Mouse (Mus musculus) kidney, postnatal 0 days (tissue): Measurements from ENCODE around the gene Stim2. TPM values are rescaled to one million over a fixed set of nuclear protein-coding genes. Genes with fewer than 3 reads are reported as not detected.

ENCODE experiments used
- ATAC-seq: fragments of 200-750 bp; cut with Nextera tagmentation; replicated peaks from 2 replicates; pipeline ENCODE4 v1.8.0; 2017; ENCODE audit warnings: low read depth, moderate number of reproducible peaks, moderate TSS enrichment, moderate library complexity; ENCODE audit not compliant: low FRiP score
- DNase-seq: peaks from one replicate; pipeline ENCODE4 v3.0.0-alpha.2; 2016; ENCODE audit warnings: low spot score
- H3K27ac ChIP-seq: fragments of 300-500 bp; sonication (generic); 2 replicates; pipeline ENCODE4 v1.5.1; 2014; ENCODE audit warnings: mild to moderate bottlenecking
- H3K27me3 ChIP-seq: fragments of 300-500 bp; sonication (generic); 2 replicates; pipeline ENCODE4 v1.6.1; 2014; ENCODE audit warnings: low read length, mixed read lengths; ENCODE audit not compliant: insufficient read depth
- H3K36me3 ChIP-seq: fragments of 300-500 bp; sonication (generic); 2 replicates; pipeline ENCODE4 v1.6.1; 2014; ENCODE audit warnings: low read length, mixed read lengths; ENCODE audit not compliant: insufficient read depth
- H3K4me1 ChIP-seq: fragments of 300-500 bp; sonication (generic); replicated peaks from 2 replicates; pipeline ENCODE4 v1.6.1; 2014; ENCODE audit warnings: antibody characterized with exemption, low read length, mixed read lengths; ENCODE audit not compliant: insufficient read depth
- H3K4me2 ChIP-seq: fragments of 300-500 bp; sonication (generic); 2 replicates; pipeline ENCODE4 v1.6.1; 2014; ENCODE audit warnings: mild to moderate bottlenecking, low read length, moderate library complexity, mixed read lengths
- H3K4me3 ChIP-seq: fragments of 300-500 bp; sonication (generic); replicated peaks from 2 replicates; pipeline ENCODE4 v1.5.1; 2014; ENCODE audit warnings: low read depth, low read length
- H3K9ac ChIP-seq: fragments of 300-500 bp; sonication (generic); 2 replicates; pipeline ENCODE4 v1.6.1; 2014; ENCODE audit warnings: low read depth, low read length
- H3K9me3 ChIP-seq: fragments of 300-500 bp; sonication (generic); replicated peaks from 2 replicates; pipeline ENCODE4 v1.6.1; 2016; ENCODE audit warnings: low read length, inconsistent platforms, mixed read lengths
- CTCF ChIP-seq: IDR thresholded peaks from 2 replicates; pipeline ENCODE4 v1.5.1; 2016; ENCODE audit warnings: antibody characterized with exemption, low read depth, mild to moderate bottlenecking, moderate library complexity
- WGBS: fragments of 180-500 bp; shearing (Covaris S2); extraction: QIAGEN DNeasy Blood & Tissue Kit; methylation state at CpG from one replicate; pipeline ENCODE4 v1.1.7; 2014; 5-methylcytosine and 5-hydroxymethylcytosine counted together
- polyA plus RNA-seq: library from polyadenylated mRNA; unstranded; fragments of >200 nt; fragmentation: Nextera tagmentation; extraction: Ambion mirVana; gene quantifications from 2 replicates; pipeline ENCODE4 v1.2.1, GENCODE M21; 2015

The Stim2 gene
- polyA plus RNA-seq, 1 experiment from 2014 or later = 21.4 TPM

- no peak overlapping the region for H3K9ac ChIP-seq
- TF ChIP-seq CTCF = no peak
- 0 out of 2 replicates have a peak, but pooled peaks cover 3% of the 10 kb centered on the region for H3K36me3 ChIP-seq
- no peak overlapping the region for H3K4me3 ChIP-seq
- no peak overlapping the region for H3K27ac ChIP-seq
- no peaks in the 10 kb centered on the region for H3K4me1 ChIP-seq
- H3K4me2 ChIP-seq = no peak overlapping the region
- 85% methylated on average over 6 of the region's 6 CpGs for WGBS
- H3K9me3 ChIP-seq = no peaks in the 10 kb centered on the region
- ATAC-seq = no peak
- no peak for DNase-seq
- H3K27me3 ChIP-seq = no peaks in the 10 kb centered on the region
These were observed 58.0 kb downstream of the Stim2 start for GRCm38 (mm10) chr5:54056266-54056665.

- DNase-seq = no peak
- TF ChIP-seq CTCF = no peak
- no peaks in the 10 kb centered on the region for H3K4me1 ChIP-seq
- no peak overlapping the region for H3K9ac ChIP-seq
- no peak overlapping the region for H3K4me3 ChIP-seq
- no peaks in the 10 kb centered on the region for H3K9me3 ChIP-seq
- H3K27me3 ChIP-seq = no peaks in the 10 kb centered on the region
- 74% methylated on average over 6 of the region's 6 CpGs for WGBS
- H3K36me3 ChIP-seq = no peaks in the 10 kb centered on the region
- ATAC-seq = no peak
- H3K4me2 ChIP-seq = no peak overlapping the region
- H3K27ac ChIP-seq = no peak overlapping the region
These were observed 61.7 kb downstream of the Stim2 start for GRCm38 (mm10) chr5:54059998-54060397.

- ATAC-seq (no peak), DNase-seq (no peak)
- Histone ChIP-seq H3K4me3 (no peak overlapping the region), H3K27ac (no peak overlapping the region), H3K4me1 (no peaks in the 10 kb centered on the region), H3K4me2 (no peak overlapping the region), H3K9ac (no peak overlapping the region), H3K36me3 (no peaks in the 10 kb centered on the region), H3K27me3 (no peaks in the 10 kb centered on the region), H3K9me3 (no peaks in the 10 kb centered on the region)
- TF ChIP-seq CTCF = no peak
- WGBS = 51% methylated on average over 7 of the region's 7 CpGs
These were observed 63.8 kb downstream of the Stim2 start for GRCm38 (mm10) chr5:54062079-54062478.

GRCm38 (mm10) chr5:54067591-54067990, 69.3 kb downstream of the Stim2 start:
- ATAC-seq (no peak), DNase-seq (no peak)
- H3K4me1 ChIP-seq = no peaks in the 10 kb centered on the region
- H3K9ac ChIP-seq = no peak overlapping the region
- H3K4me2 ChIP-seq = no peak overlapping the region
- H3K4me3 ChIP-seq = no peak overlapping the region
- 80% methylated on average over 3 of the region's 3 CpGs for WGBS
- H3K36me3 ChIP-seq = no peaks in the 10 kb centered on the region
- H3K9me3 ChIP-seq = no peaks in the 10 kb centered on the region
- H3K27ac ChIP-seq = no peak overlapping the region
- H3K27me3 ChIP-seq = no peaks in the 10 kb centered on the region
- no peak for TF ChIP-seq CTCF

- Histone ChIP-seq H3K27me3 (no peaks in the 10 kb centered on the region), H3K9me3 (no peaks in the 10 kb centered on the region), H3K4me3 (no peak overlapping the region), H3K27ac (no peak overlapping the region), H3K4me1 (peaks cover 7% of the 10 kb centered on the region; the same call in 1 of the 2 replicates), H3K4me2 (no peak overlapping the region), H3K9ac (no peak overlapping the region), H3K36me3 (no peaks in the 10 kb centered on the region)
- 84% methylated on average over 2 of the region's 2 CpGs for WGBS
- DNase-seq (no peak), ATAC-seq (no peak)
- TF ChIP-seq CTCF = no peak
These were observed 72.2 kb downstream of the Stim2 start for GRCm38 (mm10) chr5:54070549-54070948.

- 89% methylated on average over 5 of the region's 5 CpGs for WGBS
- Histone ChIP-seq H3K36me3 (no peaks in the 10 kb centered on the region), H3K4me2 (no peak overlapping the region), H3K4me3 (no peak overlapping the region), H3K9ac (no peak overlapping the region), H3K9me3 (no peaks in the 10 kb centered on the region), H3K4me1 (peaks cover 7% of the 10 kb centered on the region; the same call in 1 of the 2 replicates), H3K27ac (no peak overlapping the region), H3K27me3 (no peaks in the 10 kb centered on the region)
- no peak for TF ChIP-seq CTCF
- DNase-seq (no peak), ATAC-seq (no peak)
These were observed 73.0 kb downstream of the Stim2 start for GRCm38 (mm10) chr5:54071288-54071687.

- Histone ChIP-seq H3K27ac (no peak overlapping the region), H3K4me1 (peaks cover 7% of the 10 kb centered on the region; the same call in 1 of the 2 replicates), H3K4me2 (no peak overlapping the region), H3K9me3 (no peaks in the 10 kb centered on the region), H3K36me3 (no peaks in the 10 kb centered on the region), H3K4me3 (no peak overlapping the region), H3K27me3 (no peaks in the 10 kb centered on the region), H3K9ac (no peak overlapping the region)
- ATAC-seq (no peak), DNase-seq (no peak)
- TF ChIP-seq CTCF = no peak
- 76% methylated on average over 7 of the region's 7 CpGs for WGBS
These were observed 73.4 kb downstream of the Stim2 start for GRCm38 (mm10) chr5:54071705-54072104.
